ENCODE assay signal across 15 mouse cellular contexts in the genomic region with DNA sequence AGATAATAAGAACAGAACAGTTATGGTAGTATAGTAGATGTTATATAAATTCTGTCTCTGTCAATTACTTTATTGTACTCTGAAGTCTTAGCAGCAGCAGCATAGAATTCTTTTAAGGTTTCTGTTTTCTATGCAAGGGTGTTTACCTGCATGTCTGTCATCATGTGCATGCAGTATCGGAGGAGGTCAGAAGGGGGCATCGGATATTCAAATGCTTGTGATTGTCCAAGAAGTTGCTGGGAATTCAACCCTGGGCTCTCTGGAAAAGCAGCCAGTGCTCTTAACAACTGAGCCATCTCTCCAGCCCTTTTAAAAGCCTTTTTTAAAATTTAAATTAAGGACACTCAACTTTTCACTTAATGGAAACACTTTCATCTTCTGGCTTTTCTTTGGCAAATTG. TPM values are rescaled to one million over a fixed set of nuclear protein-coding genes. Genes with fewer than 3 reads are reported as not detected.
DNase-seq lines count a peak whose midpoint lies in the region; ATAC-seq lines count a peak whose summit lies in the region.
"Had no signal": no experiment of that assay in that cellular context is flagged by ENCODE, and none has a peak within 500 bp of the region (broad histone marks: within the 10 kb centered on the region; RNA-seq: fewer than 3 reads in every experiment).

No protein-coding gene starts in this region.

- DNase-seq in CD4-positive, CD25-positive, alpha-beta regulatory T cell, adult 2 months (ENCODE audit: low read depth, low spot score): peak; percentile 45
- peak; percentile 54 for DNase-seq in retina, embryonic 14.5 days (ENCODE audit: low spot score)
- DNase-seq in retina, postnatal 1 day: no peak
- peak; percentile 15 for DNase-seq in adipocyte (ENCODE audit: low spot score)
- peak; percentile 74 for DNase-seq in thymus, postnatal 4 days
- DNase-seq in frontal cortex, postnatal 36 days (ENCODE audit: low spot score in 2 of 2): no peak
- DNase-seq in urinary bladder, postnatal 14 days (ENCODE audit: low spot score): no peak
- DNase-seq: adrenal gland, postnatal 10 days; cerebellum, postnatal 14 days; heart, postnatal 10 days; lung, postnatal 4 days; right cerebral cortex, postnatal 4 days had no signal

- no peak for ATAC-seq in CD4-positive, CD25-positive, alpha-beta regulatory T cell, adult 4 months
- ATAC-seq: hindbrain, embryonic 16.5 days; midbrain, embryonic 13.5 days had no signal

RNA-seq across cellular contexts. Expression of gene Rbl2, which starts 9.8 kb away (rescaled TPM):
- polyA plus RNA-seq in CD4-positive, CD25-positive, alpha-beta regulatory T cell, adult 4 months (2017; shearing (Covaris generic)): 10 to 100 TPM; 65.5 to 74.2 TPM

Comparison
In these comparisons a context has a peak if more than half of its experiments do, and no peak if none do; other contexts are left out.
1. DNase-seq: peak in CD4-positive, CD25-positive, alpha-beta regulatory T cell, adult 2 months (single experiment), retina, embryonic 14.5 days (single experiment), adipocyte (single experiment) and thymus, postnatal 4 days (single experiment); none in retina, postnatal 1 day (single experiment), frontal cortex, postnatal 36 days (0 of 2) and urinary bladder, postnatal 14 days (single experiment).